ENCODE assay signal across 8 mouse cellular contexts in genomic region chr2:146414484-146415291, GRCm38 (mm10).
DNase-seq lines count a peak whose midpoint lies in the region; ATAC-seq and TF ChIP-seq lines count a peak whose summit lies in the region.

No protein-coding gene starts in this region.

- H3K9ac ChIP-seq in embryonic facial prominence, embryonic 14.5 days (ENCODE audit: low read depth, low read length): no peak overlapping the region
- no peak overlapping the region for H3K9ac ChIP-seq in lung, embryonic 16.5 days (ENCODE audit: low read length)

- H3K4me3 ChIP-seq in bone marrow, adult 2 months (replicated peaks; ENCODE audit: control insufficient read depth, low read depth, low read length): no peak overlapping the region
- H3K4me3 ChIP-seq in embryonic facial prominence, embryonic 14.5 days (ENCODE audit: low read depth, low read length): no peak overlapping the region
- no peak overlapping the region for H3K4me3 ChIP-seq in lung, embryonic 16.5 days (ENCODE audit: low read length)

- no peaks in the 10 kb centered on the region for H3K36me3 ChIP-seq in embryonic facial prominence, embryonic 14.5 days (ENCODE audit: control insufficient read depth, insufficient read depth, low read length)
- H3K36me3 ChIP-seq in lung, embryonic 16.5 days (ENCODE audit: control insufficient read depth, insufficient read depth, low read length): no peaks in the 10 kb centered on the region

- no peaks in the 10 kb centered on the region for H3K4me1 ChIP-seq in bone marrow, adult 2 months (ENCODE audit: control insufficient read depth, insufficient read depth, low read length)
- H3K4me1 ChIP-seq in embryonic facial prominence, embryonic 14.5 days (ENCODE audit: control insufficient read depth, insufficient read depth, low read length): no peaks in the 10 kb centered on the region
- H3K4me1 ChIP-seq in lung, embryonic 16.5 days (replicated peaks; ENCODE audit: control insufficient read depth, insufficient read depth, low read length): peaks cover 5% of the 10 kb centered on the region; the same call in 1 of the 2 replicates

- H3K27ac ChIP-seq in bone marrow, adult 2 months (ENCODE audit: control insufficient read depth, insufficient read depth, low read depth, low read length, poor library complexity): no peak overlapping the region
- H3K27ac ChIP-seq in embryonic facial prominence, embryonic 14.5 days (replicated peaks; ENCODE audit: low read depth, low read length): no peak overlapping the region; the same call in 1 of the 2 replicates
- H3K27ac ChIP-seq in lung, embryonic 16.5 days (ENCODE audit: low read length): no peak overlapping the region

- TF ChIP-seq CTCF in bone marrow, adult 2 months (IDR thresholded peaks at IDR 0.05; ENCODE audit: control insufficient read depth, insufficient read depth, low read length): peak; percentile 65

- H3K27me3 ChIP-seq in embryonic facial prominence, embryonic 14.5 days (replicated peaks; ENCODE audit: control insufficient read depth, insufficient read depth, low read length): no peaks in the 10 kb centered on the region
- H3K27me3 ChIP-seq in lung, embryonic 16.5 days (ENCODE audit: control insufficient read depth, insufficient read depth, low read depth, low read length): no peaks in the 10 kb centered on the region

- no peak overlapping the region for H3K4me2 ChIP-seq in embryonic facial prominence, embryonic 14.5 days (ENCODE audit: low read depth, low read length)
- no peak overlapping the region for H3K4me2 ChIP-seq in lung, embryonic 16.5 days (ENCODE audit: low read depth, low read length)

- no peak for TF ChIP-seq POLR2A in bone marrow, adult 2 months (IDR thresholded peaks at IDR 0.05; ENCODE audit: borderline replicate concordance, control insufficient read depth, low read depth, low read length)

- peak; percentile 74 for DNase-seq in CD4-positive, CD25-positive, alpha-beta regulatory T cell, adult 2 months (ENCODE audit: low read depth, low spot score)
- DNase-seq in embryonic facial prominence, embryonic 14.5 days (ENCODE audit: low spot score): peak; percentile 81
- DNase-seq in heart, postnatal 36 days: peak; percentile 60 to 79
- peak; percentile 85 for DNase-seq in layer of hippocampus, adult 11-12 months (ENCODE audit: low spot score)
- DNase-seq in retina, adult 2 months (ENCODE audit: low read depth, low spot score): peak; percentile 56
- DNase-seq in thymus, postnatal 25 days: peak; percentile 60

- H3K9me3 ChIP-seq in embryonic facial prominence, embryonic 14.5 days (ENCODE audit: control insufficient read depth, low read length): no peaks in the 10 kb centered on the region
- no peaks in the 10 kb centered on the region for H3K9me3 ChIP-seq in lung, embryonic 16.5 days (ENCODE audit: control insufficient read depth, low read length)

- peak; percentile 85 for ATAC-seq in embryonic facial prominence, embryonic 14.5 days (ENCODE audit: low read depth)
- peak; percentile 74 for ATAC-seq in lung, embryonic 16.5 days (ENCODE audit: low read depth)

- intact Hi-C loops in heart, postnatal 36 days (cut with DNase I): loop anchor here (1.0 to 5.0 kb wide), 2 partner anchors 197 to 457 kb away; no protein-coding TSS in a partner anchor

- 48% methylated on average over 8 of the region's 8 CpGs for WGBS in bone marrow, adult 2 months
- 40% methylated on average over 8 of the region's 8 CpGs for WGBS in embryonic facial prominence, embryonic 14.5 days
- 32% methylated on average over 8 of the region's 8 CpGs for WGBS in lung, embryonic 16.5 days
